Mouse (Mus musculus) heart, adult 18-20 months (tissue): ENCODE data around the gene Golt1a. TPM values are rescaled to one million over a fixed set of nuclear protein-coding genes. Genes with fewer than 3 reads are reported as not detected.

Experiments
- total RNA-seq, 2 experiments: library from RNA; stranded (reverse); gene quantifications; 2 replicates each; pipeline ENCODE4 v1.2.3; 2021

The Golt1a gene
- total RNA-seq, 2 experiments from 2014 or later: not detected

Other genes starting within 250 kb of the Golt1a start
- gene Ppp1r15b, start 178.7 kb upstream of the Golt1a start, total RNA-seq: 10 to 100 TPM; 21.6 to 23.1 TPM
- 10 to 100 TPM; 40.5 to 47.7 TPM for gene Plekha6, start 145.6 kb upstream of the Golt1a start, total RNA-seq
- not detected for gene Kiss1, start 12.1 kb downstream of the Golt1a start, total RNA-seq
- gene Ren1, start 40.7 kb downstream of the Golt1a start, total RNA-seq: not detected
- gene Etnk2, start 53.8 kb downstream of the Golt1a start, total RNA-seq: under 1 TPM; 0.21 to 0.52 TPM
- gene Sox13, start 114.6 kb downstream of the Golt1a start, total RNA-seq: 10 to 100 TPM in 1 of 2 experiments, 1 to 10 TPM in 1; 9.8 to 10.8 TPM